Mouse (Mus musculus) MEL (cell line): Measurements from ENCODE around the gene Phf8.

Source experiments
- CTCF ChIP-seq, 3 experiments: IDR thresholded peaks in 2 of 3; conservative IDR thresholded peaks in 1 of 3; 2 replicates each; pipeline ENCODE4 v1.5.1; 2011 to 2012; ENCODE audit warnings: low read length in 3 of 3, low read depth in 2 of 3, mild to moderate bottlenecking in 2 of 3, improper control_type of control experiment in 1 of 3, inconsistent platforms in 1 of 3, mixed read lengths in 1 of 3, moderate library complexity in 1 of 3; ENCODE audit not compliant: control insufficient read depth in 1 of 3, insufficient read depth in 1 of 3, poor library complexity in 1 of 3, severe bottlenecking in 1 of 3
- EP300 ChIP-seq, 2 experiments: IDR thresholded peaks; 2 replicates each; pipeline ENCODE4 v1.6.1; 2011; ENCODE audit warnings: improper control_type of control experiment in 2 of 2, low read length in 2 of 2, low read depth in 1 of 2, mild to moderate bottlenecking in 1 of 2
- MXI1 ChIP-seq: IDR thresholded peaks from 2 replicates; pipeline ENCODE4 v1.6.1; 2011; ENCODE audit warnings: mild to moderate bottlenecking, low read depth, low read length, improper control_type of control experiment
- NELFE ChIP-seq: IDR thresholded peaks from 2 replicates; pipeline ENCODE4 v1.6.1; 2011; ENCODE audit warnings: low read depth, low read length, improper control_type of control experiment
- POLR2A ChIP-seq, 2 experiments: IDR thresholded peaks; 2 replicates each; pipeline ENCODE4 v1.6.1; 2011 to 2012; ENCODE audit warnings: low read length in 2 of 2, mild to moderate bottlenecking in 2 of 2, control low read depth in 1 of 2, improper control_type of control experiment in 1 of 2, low read depth in 1 of 2, moderate library complexity in 1 of 2; ENCODE audit not compliant: control insufficient read depth in 1 of 2, insufficient read depth in 1 of 2, poor library complexity in 1 of 2
- POLR2AphosphoS2 ChIP-seq: IDR thresholded peaks from 2 replicates; pipeline ENCODE4 v1.6.1; 2011; ENCODE audit warnings: low read length, improper control_type of control experiment
- SMC3 ChIP-seq: IDR thresholded peaks from 2 replicates; pipeline ENCODE4 v1.6.1; 2011; ENCODE audit warnings: low read depth, low read length, improper control_type of control experiment
- USF1 ChIP-seq: IDR thresholded peaks from 2 replicates; pipeline ENCODE4 v1.6.1; 2014; ENCODE audit warnings: low read depth, mild to moderate bottlenecking, inconsistent platforms, low read length, improper control_type of control experiment, moderate library complexity
- ZMIZ1 ChIP-seq: IDR thresholded peaks from 2 replicates; pipeline ENCODE4 v1.6.1; 2012; ENCODE audit warnings: low read depth, mild to moderate bottlenecking, inconsistent platforms, low read length, improper control_type of control experiment, moderate library complexity

- TF ChIP-seq POLR2A (IDR thresholded peaks at IDR 0.05; ENCODE audit: control insufficient read depth in 1 of 2, insufficient read depth in 1 of 2, low read depth in 1 of 2, low read length in 2 of 2, poor library complexity in 1 of 2) = no peak
- TF ChIP-seq CTCF (IDR thresholded peaks at IDR 0.05 in 2 of 3, conservative IDR thresholded peaks at IDR 0.05 in 1 of 3; ENCODE audit: control insufficient read depth in 1 of 3, insufficient read depth in 1 of 3, low read depth in 2 of 3, low read length in 3 of 3, poor library complexity in 1 of 3, severe bottlenecking in 1 of 3) = no peak
- no peak for TF ChIP-seq POLR2AphosphoS2
- no peak for TF ChIP-seq USF1
- TF ChIP-seq EP300 (IDR thresholded peaks at IDR 0.05; ENCODE audit: low read depth in 1 of 2, low read length in 2 of 2) = no peak
- TF ChIP-seq SMC3 = no peak
- no peak for TF ChIP-seq NELFE
- no peak for TF ChIP-seq MXI1
- TF ChIP-seq ZMIZ1 = no peak
Observed at GRCm38 (mm10) chrX:151521786-151522522, 1.5 kb downstream of the Phf8 start.
